Mouse (Mus musculus) heart, embryonic 11.5 days (tissue): ENCODE results near the gene Csf3. TPM values are rescaled to one million over a fixed set of nuclear protein-coding genes. Genes with fewer than 3 reads are reported as not detected.

Source experiments
- ATAC-seq: fragments of 200-750 bp; cut with Nextera tagmentation; replicated peaks from 2 replicates; pipeline ENCODE4 v1.8.0; 2017; ENCODE audit warnings: moderate library complexity; ENCODE audit not compliant: insufficient number of reproducible peaks, low FRiP score, low TSS enrichment
- H3K27ac ChIP-seq: fragments of 300-500 bp; sonication (generic); 2 replicates; pipeline ENCODE4 v1.5.1; 2014; ENCODE audit warnings: mild to moderate bottlenecking, low read depth, low read length
- H3K27me3 ChIP-seq: fragments of 300-500 bp; sonication (generic); 2 replicates; pipeline ENCODE4 v1.6.1; 2014; ENCODE audit warnings: mild to moderate bottlenecking, low read length, mixed read lengths; ENCODE audit not compliant: control insufficient read depth, insufficient read depth
- H3K36me3 ChIP-seq: fragments of 300-500 bp; sonication (generic); 2 replicates; pipeline ENCODE4 v1.6.1; 2014; ENCODE audit warnings: mild to moderate bottlenecking, low read length, moderate library complexity, mixed read lengths; ENCODE audit not compliant: control insufficient read depth, insufficient read depth
- H3K4me1 ChIP-seq: fragments of 300-500 bp; sonication (generic); 2 replicates; pipeline ENCODE4 v1.6.1; 2014; ENCODE audit warnings: low read length; ENCODE audit not compliant: control insufficient read depth, insufficient read depth
- H3K4me2 ChIP-seq: fragments of 300-500 bp; sonication (generic); 2 replicates; pipeline ENCODE4 v1.6.1; 2014; ENCODE audit warnings: mild to moderate bottlenecking, moderate library complexity
- H3K4me3 ChIP-seq: fragments of 300-500 bp; sonication (generic); 2 replicates; pipeline ENCODE4 v1.5.1; 2014; ENCODE audit warnings: low read depth, low read length
- H3K9ac ChIP-seq: fragments of 300-500 bp; sonication (generic); 2 replicates; pipeline ENCODE4 v1.6.1; 2014; ENCODE audit warnings: mild to moderate bottlenecking, low read depth, low read length, moderate library complexity
- H3K9me3 ChIP-seq: fragments of 300-500 bp; sonication (generic); replicated peaks from 2 replicates; pipeline ENCODE4 v1.6.1; 2016; ENCODE audit warnings: low read length; ENCODE audit not compliant: control insufficient read depth
- WGBS: fragments of 180-500 bp; shearing (Covaris S2); extraction: QIAGEN DNeasy Blood & Tissue Kit; methylation state at CpG from one replicate; pipeline ENCODE4 v1.1.7; 2014; ENCODE audit not compliant: insufficient replicate concordance; 5-methylcytosine and 5-hydroxymethylcytosine counted together
- polyA plus RNA-seq: library from polyadenylated mRNA; unstranded; fragments of >200 nt; fragmentation: Nextera tagmentation; extraction: Ambion mirVana; gene quantifications from 2 replicates; pipeline ENCODE4 v1.2.1, GENCODE M21; 2014

The Csf3 gene
- polyA plus RNA-seq, 1 experiment from 2014 or later: not detected

- peak overlapping the region; percentile 87 for H3K27ac ChIP-seq
- no peak for ATAC-seq
- no peak overlapping the region for H3K4me3 ChIP-seq
- no peaks in the 10 kb centered on the region for H3K27me3 ChIP-seq
- H3K4me2 ChIP-seq: no peak overlapping the region
- H3K9me3 ChIP-seq: no peaks in the 10 kb centered on the region
- 83% methylated on average over 10 of the region's 10 CpGs for WGBS
- H3K36me3 ChIP-seq: peaks cover 3% of the 10 kb centered on the region
- no peak overlapping the region for H3K9ac ChIP-seq
- peaks cover 85% of the 10 kb centered on the region for H3K4me1 ChIP-seq
These were observed 51.6 kb downstream of the Csf3 start for GRCm38 (mm10) chr11:98752562-98753140.

Other genes starting within 250 kb of the Csf3 start
- 0.13 TPM in 1 of 2 replicates, not detected in the other for gene Ikzf3, start 155.2 kb upstream of the Csf3 start, polyA plus RNA-seq
- 0.33 and 0.62 TPM in 2 replicates for gene Zpbp2, start 150.2 kb upstream of the Csf3 start, polyA plus RNA-seq
- gene Ormdl3, start 113.9 kb upstream of the Csf3 start, polyA plus RNA-seq: 9.6 and 15.0 TPM in 2 replicates
- not detected in 2 replicates for gene Lrrc3c, start 103.0 kb upstream of the Csf3 start, polyA plus RNA-seq
- gene Gm12355, start 75.6 kb upstream of the Csf3 start, polyA plus RNA-seq: 0.34 and 0.44 TPM in 2 replicates
- gene Gsdma3, start 74.9 kb upstream of the Csf3 start, polyA plus RNA-seq: 0.14 TPM in 1 of 2 replicates, not detected in the other
- not detected in 2 replicates for gene Gsdma2, start 54.5 kb upstream of the Csf3 start, polyA plus RNA-seq
- gene Gsdma, start 36.9 kb upstream of the Csf3 start, polyA plus RNA-seq: not detected in 2 replicates
- gene Psmd3, start 18.7 kb upstream of the Csf3 start, polyA plus RNA-seq: 122 and 131 TPM in 2 replicates
- gene Med24, start 28.2 kb downstream of the Csf3 start, polyA plus RNA-seq: 31.6 and 42.1 TPM in 2 replicates
- 32.2 and 35.7 TPM in 2 replicates for gene Thra, start 39.4 kb downstream of the Csf3 start, polyA plus RNA-seq
- 5.6 and 6.4 TPM in 2 replicates for gene Nr1d1, start 74.1 kb downstream of the Csf3 start, polyA plus RNA-seq
- gene Msl1, start 94.3 kb downstream of the Csf3 start, polyA plus RNA-seq: 15.9 and 17.1 TPM in 2 replicates
- 22.2 and 28.5 TPM in 2 replicates for gene Casc3, start 103.6 kb downstream of the Csf3 start, polyA plus RNA-seq
- gene Rapgefl1, start 135.5 kb downstream of the Csf3 start, polyA plus RNA-seq: 0.57 and 0.73 TPM in 2 replicates
- gene Wipf2, start 162.4 kb downstream of the Csf3 start, polyA plus RNA-seq: 3.8 and 4.0 TPM in 2 replicates
- gene Cdc6, start 206.5 kb downstream of the Csf3 start, polyA plus RNA-seq: 33.6 and 34.0 TPM in 2 replicates
- 34.9 and 36.6 TPM in 2 replicates for gene Rara, start 226.6 kb downstream of the Csf3 start, polyA plus RNA-seq